Mouse (Mus musculus) regulatory T cell (primary cell): ENCODE measurements at regions not wholly inside any gene's neighbourhood (a gene's known extent, or its start where the extent isn't known, plus 50 kb on each side); places are given as distances from the start of the nearest gene placed in this dataset.
"Not testable (repeated sequence)": the region's sequence is repeated elsewhere in the genome, so short reads cannot be mapped to it uniquely, and the experiment has no call there.

Experiments used
- in situ Hi-C: fragments of 300-600 bp; cut with MboI, MseI; formaldehyde crosslinking; loops from one replicate; pipeline ENCODE4 v1.15.1; 2025; ENCODE audit warnings: high pct_unique_total_duplicates

- in situ Hi-C loops = loop anchor here (10.0 kb wide), 1 partner anchor 426 kb away; no protein-coding TSS in a partner anchor
Measured at GRCm38 (mm10) chr15:16130862-16131261, 597.7 kb upstream of the Cdh9 start.

- in situ Hi-C loops = no loop called here
Measured at GRCm38 (mm10) chr15:16158164-16158563, 570.4 kb upstream of the Cdh9 start.

- in situ Hi-C loops = no loop called here
Measured at GRCm38 (mm10) chr15:16163969-16164368, 564.6 kb upstream of the Cdh9 start.

DNA sequence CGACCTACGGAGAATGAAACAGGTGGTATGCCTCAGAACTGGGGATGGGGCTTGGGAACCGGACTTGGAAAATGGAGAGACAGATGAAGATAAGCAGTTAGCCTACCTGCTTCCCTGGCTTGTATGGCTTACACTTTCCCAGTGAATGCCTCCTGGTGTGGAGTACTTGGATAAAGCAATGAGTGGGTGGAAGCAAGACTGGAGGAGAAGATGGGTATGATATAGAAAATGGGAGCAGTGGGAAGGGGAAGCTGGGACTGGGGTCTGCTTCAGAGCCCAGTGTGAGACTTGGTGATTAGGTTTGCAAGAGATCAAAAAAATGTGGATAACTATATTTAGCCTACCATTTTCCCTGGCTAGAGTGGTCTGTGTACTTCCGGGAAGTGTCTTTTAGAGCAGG, 515.2 kb upstream of the Cdh9 start:
- in situ Hi-C loops = no loop called here

DNA sequence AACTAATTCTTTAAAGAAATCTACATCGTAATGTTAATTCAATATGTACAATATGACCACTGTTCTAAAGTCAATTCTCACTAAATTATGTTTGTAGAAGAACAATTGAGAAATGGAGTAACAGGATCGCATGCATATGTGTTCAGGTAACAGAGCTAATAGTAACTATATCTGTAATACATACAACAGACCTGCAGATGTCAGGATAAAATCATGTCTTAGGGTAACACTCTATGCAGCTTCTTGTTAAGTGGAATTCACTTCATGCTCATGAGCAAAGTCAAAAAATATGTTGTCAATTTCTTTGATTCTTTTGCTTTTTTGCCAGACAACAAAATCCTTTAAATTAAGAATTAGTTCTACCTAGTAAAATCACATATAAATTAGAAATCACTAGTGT, 506.9 kb upstream of the Cdh9 start:
- in situ Hi-C loops = no loop called here

- in situ Hi-C loops = no loop called here
Measured at GRCm38 (mm10) chr15:16248595-16248994, 480.0 kb upstream of the Cdh9 start.

DNA sequence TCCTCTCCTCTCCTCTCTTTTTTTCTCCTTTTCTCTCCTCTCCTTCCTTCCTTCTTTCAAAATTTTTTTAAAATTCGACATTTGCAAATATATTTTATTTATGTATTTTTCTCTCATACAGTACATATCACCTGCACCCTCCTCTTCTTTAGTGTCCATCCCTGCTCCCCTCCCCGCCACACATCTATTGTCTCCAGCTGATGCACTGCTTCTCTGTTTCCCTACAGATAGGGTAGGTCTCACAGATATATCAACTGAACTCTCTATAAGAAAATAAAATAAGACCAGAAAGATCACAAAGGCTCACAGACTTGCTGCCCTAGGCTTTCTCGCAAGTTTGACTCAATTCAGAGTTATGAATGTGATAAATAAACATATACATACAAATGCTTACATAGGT, 443.4 kb upstream of the Cdh9 start:
- in situ Hi-C loops = no loop called here

DNA sequence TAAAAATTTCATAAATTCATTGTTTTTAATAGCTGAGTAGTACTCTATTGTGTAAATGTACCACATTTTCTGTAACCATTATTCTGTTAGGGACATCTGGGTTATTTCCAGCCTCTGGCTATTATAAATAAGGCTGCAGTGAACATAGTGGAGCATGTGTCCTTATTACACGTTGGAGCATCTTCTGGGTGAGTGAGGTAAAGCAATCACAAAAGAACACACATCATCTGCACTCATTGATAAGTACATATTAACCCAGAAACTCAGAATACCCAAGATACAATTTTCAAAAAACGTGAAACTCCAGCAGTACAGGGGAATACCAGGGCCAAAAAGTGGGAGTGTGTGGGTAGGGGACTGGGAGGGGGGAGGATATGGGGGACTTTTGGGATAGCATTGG, 434.0 kb upstream of the Cdh9 start:
- in situ Hi-C loops = not testable (repeated sequence)

GRCm38 (mm10) chr15:16309678-16310077, 418.9 kb upstream of the Cdh9 start:
- in situ Hi-C loops = no loop called here

DNA sequence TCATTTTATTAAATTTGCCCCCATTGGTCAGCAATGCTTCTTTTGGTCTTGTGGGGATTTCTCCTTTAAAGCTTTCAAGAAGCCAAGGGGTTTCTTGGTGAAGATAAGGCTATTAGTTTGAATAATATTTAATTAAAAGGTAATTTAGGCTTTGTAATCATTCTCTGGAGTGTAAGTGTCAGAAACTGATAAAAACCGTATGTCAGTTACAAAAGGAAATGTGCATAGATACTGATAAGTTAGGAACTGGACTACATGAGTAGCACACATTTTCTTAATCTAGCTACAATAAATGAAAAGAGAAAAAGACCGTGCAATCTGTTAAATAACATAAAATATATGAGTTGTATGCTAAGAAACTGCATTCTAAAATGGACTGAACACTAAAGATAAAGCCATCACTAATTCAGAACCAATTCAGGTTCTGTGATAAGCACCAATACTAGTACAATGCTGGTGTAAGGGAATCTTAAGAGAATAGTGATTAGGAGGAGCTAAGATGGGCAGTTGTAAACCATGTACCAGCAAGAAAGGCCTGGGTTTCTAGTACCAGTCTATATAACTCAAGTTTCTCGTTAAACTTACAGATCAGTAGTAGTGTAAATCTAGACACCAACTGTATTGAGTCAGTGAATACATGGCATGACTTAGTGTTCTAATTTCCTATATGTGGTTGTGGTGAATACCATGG, 416.5 kb upstream of the Cdh9 start:
- in situ Hi-C loops = no loop called here

DNA sequence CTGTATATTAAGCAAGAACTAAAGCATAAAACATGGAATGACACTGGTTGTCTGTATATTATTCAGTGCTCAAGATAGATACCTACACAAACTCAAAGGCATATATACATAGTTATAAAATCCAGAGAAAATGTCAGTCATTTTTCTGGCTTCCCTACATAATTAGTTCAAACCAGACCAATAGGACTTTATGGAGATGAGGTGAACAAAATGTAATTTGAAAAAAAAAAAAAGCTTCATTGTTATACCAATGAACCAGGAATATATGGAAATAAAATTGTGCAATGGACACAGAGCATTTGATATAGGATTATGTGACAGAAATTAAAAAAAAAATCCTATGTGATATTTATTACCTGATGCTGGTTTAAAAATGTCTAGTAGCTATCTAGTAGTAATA, 415.8 kb upstream of the Cdh9 start:
- in situ Hi-C loops = no loop called here

- in situ Hi-C loops = no loop called here
Measured at GRCm38 (mm10) chr15:16313818-16314217, 414.7 kb upstream of the Cdh9 start.

- in situ Hi-C loops = no loop called here
Measured at GRCm38 (mm10) chr15:16314606-16315005, 413.9 kb upstream of the Cdh9 start.

DNA sequence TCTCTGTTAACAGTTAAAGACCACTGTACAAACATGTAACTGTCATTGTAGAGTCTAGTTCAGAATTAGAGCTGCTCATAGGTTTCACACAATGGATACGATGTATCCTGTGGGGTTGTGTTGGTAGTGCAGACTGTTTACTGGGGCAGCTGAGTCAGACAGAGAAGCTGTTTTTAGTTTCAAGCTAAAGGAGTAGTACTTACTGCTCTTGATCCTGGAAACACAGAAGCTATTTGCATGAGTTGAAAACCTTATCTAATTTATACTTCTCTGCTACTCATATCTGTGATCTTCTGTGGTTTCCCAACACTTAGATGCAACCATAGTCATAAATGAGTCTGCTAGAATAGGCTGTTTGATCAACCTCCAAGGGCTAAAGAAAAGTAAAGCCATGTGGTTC, 413.5 kb upstream of the Cdh9 start:
- in situ Hi-C loops = no loop called here

- in situ Hi-C loops = no loop called here
Measured at GRCm38 (mm10) chr15:16326327-16326726, 402.2 kb upstream of the Cdh9 start.
